Mouse (Mus musculus) cerebellum, adult (tissue): ENCODE results near the gene Rbm18.
"Not testable (repeated sequence)": the region's sequence is repeated elsewhere in the genome, so short reads cannot be mapped to it uniquely, and the experiment has no call there.

ENCODE experiments used
- ATAC-seq: cut with Nextera tagmentation; 2 replicates; pipeline ENCODE4 v1.9.2; 2017; ENCODE audit warnings: mild to moderate bottlenecking, moderate library complexity, mixed read lengths; ENCODE audit not compliant: insufficient number of reproducible peaks, low FRiP score, low TSS enrichment

Rbm18 gene

DNA sequence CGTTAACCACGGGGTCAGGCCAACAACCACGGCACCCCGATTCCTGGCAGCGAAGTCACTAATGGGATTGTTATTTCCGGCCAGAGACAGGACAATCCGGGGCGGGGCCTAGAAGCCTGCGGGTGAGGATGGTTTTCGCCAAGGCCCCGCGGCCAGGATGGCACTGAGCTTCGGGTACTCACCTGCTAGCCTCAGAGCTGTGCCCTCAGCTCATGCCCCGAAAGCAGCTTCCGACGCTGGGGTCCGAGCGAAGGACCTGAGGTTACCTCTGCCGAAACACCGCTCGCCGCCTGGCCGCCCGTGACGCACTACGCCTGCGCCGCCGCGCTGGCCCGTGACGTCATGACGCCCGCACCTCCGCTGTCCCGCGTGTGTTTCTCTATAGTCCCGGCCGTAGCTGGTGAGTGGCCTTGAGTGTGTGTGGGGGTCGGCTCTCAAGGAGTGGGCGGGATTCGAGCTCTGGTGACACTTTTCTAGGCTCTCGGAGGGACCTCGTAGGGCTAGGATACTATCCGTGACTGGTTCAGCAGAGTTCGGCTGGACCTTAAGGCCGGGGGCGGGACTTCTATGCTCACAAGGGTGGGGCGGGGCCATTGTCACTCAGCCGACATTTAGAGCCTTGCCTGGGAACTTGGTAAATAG, at the start of gene Rbm18, which contains the start of gene Mrrf:
TSS of gene Rbm18 (minus strand) at position 474 of the 642 bp plus-strand sequence.
TSS of gene Mrrf (plus strand) at position 90 of the 642 bp plus-strand sequence.
- peak; percentile 92 for ATAC-seq

DNA sequence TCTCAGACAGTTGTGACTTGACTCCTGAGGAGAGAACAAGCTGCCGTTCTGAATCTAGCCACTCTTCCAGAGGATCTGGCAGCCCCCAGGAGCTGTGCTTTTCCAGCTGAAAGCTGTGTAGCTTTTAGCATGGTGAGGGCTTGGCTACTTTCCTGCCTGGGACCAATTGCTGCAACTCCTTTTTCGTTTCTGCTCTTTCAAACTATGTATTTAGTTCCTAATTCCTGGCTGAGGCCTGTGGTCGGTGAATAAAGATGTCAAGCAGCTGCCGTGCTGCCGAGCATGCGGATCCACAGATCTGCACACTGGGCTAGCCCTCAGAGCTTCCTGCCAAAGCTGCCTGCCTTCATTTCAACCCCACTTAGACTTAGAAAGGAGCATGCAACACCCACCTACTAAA, 48.3 kb upstream of the Rbm18 start:
- ATAC-seq: no peak

DNA sequence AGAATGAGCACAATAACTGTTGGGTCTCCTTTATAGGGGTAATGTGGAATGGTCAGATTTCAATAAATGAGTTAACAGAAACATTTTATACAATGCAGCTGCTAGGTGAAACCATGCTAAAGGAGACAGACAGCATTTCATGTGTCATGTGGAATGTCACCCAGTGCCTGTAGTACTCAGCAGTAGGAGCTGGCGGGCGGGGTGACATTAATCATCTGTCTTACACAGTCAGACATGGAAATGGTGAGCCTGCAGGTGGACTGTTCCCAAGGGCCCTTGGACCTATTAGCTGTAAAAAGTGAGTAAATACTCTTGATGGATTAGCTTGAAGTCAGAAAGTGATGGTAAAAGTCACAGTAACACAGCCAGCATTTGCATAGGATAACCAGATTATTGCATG, 47.6 kb upstream of the Rbm18 start:
- ATAC-seq: no peak

DNA sequence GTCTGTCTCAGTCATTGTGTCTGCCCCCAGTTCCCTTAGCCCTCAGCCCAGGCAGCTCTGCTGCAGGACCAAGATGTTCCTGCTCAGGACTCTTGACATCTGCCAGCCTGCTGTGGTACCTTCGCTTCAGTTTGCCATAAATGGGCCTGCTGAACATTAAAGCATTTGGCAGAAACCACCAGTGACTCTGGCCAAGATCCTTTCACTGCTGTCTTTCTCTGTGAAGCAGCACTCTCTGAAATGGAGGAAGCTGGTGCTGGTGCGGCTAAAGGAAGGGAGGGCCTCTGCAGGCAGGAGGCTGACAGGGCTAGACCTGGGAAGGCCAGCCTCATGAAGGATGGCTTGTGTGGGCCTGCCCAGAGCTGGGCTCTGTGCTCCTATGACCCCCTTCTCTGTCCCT, 46.7 kb upstream of the Rbm18 start:
- no peak for ATAC-seq

DNA sequence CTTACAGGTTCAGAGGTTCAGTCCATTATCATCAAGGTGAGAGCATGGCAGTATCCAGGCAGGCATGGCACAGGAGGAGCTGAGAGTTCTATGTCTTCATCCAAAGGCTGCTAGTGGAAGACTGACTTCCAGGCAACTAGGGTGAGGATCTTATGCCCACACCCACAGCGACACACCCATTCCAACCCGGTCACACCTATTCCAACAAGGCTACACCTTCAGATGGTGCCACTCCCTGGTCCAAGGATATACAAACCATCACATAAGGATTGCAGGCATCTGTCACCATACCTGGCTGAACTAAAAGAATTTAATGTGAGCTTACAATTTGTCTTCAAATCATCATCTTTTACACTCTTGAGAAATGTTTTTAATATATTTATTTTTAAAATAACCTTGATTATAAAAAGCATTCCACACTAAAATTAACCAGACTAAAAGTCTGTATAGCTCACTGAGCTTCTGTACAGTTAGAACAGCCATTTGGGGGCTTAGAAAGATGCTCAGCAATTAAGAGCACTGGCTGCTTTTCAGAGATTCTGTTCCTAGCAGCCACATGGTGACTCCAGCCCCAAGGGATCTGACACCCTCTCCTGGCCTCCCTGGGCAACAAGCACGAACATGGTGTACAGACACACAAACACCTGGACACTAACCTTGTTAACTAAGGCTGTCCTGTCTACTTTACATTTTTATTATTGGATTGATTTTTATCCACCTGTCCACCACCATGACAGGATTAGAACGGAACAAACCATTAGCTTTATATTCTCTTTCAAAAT, 45.2 kb upstream of the Rbm18 start:
- ATAC-seq: not testable (repeated sequence)

DNA sequence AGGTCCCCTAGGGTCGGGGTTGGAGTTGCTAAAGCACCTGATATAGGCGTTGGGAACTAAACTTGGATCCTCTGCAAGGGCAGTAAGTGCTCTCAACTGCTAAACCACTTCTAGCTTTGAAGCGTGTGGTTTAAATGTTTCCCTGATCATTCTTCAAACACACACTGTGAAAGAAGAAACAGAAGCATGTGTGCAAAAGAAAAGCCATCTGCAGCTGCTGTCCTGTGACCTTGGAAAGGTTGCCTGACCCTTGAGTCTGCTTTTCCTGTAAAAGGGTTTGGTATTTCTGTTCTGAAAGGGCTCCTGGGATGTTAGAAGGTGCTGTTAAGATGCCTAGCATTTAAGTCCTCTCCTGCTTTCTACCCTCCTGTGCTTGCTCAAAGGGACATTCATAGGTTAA, 42.9 kb upstream of the Rbm18 start:
- ATAC-seq: no peak

DNA sequence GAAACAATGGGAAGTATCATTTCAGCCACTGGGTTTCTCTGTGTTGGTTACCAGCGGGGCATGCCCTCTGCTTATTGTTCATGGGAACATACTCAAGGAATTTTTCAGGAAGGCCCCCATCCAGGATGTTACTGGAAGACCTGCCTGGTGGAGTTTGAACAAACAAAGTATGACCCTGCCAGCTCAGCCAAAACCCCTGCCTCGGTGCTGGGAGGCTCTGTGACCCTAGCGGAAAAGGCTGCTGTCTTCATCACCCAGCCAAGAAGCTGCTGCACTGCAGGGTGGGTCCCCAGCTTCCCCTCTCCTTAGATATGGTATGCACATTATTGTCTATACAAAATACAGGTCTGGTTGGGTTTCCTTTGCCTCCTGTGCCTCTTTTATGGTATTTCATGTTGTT, 36.0 kb upstream of the Rbm18 start:
- no peak for ATAC-seq

DNA sequence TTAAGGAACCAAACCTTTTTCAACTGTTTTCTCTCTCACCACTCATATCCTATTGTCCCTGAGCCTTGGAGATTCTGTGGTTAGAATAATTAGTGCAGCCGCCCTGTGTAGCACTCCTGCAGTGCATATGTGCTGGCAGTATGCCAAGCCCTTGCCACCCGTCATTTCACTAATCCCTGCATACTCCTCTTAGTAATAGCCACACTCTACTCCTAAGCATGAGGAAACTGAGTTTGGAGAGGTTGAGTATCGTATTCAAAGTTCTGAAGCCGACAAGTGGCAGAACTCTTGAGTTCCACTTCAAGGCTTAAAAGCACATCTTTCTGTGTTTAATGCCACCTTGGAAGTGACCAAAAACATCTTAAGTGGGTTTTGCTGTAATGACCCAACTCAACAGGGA, 35.6 kb upstream of the Rbm18 start:
- ATAC-seq: no peak

DNA sequence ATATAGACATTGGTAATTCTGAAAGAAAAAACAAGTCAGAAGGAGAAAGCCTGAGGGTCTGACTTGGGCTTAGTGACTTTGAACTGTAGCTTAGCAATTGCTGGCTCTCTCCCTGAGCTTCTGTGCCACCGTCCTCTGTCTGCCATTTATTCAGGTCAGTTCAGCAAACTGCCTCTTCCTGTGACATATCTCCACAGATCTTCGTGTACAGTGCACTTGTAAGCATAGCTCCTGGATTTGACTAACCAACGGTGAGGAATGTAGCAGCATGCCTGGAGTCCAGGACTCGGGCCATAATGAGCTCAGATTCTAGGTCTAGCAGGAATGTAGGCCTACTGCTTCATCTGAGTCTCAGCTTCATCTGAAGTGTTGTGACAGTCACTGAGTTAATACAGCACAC, 32.6 kb upstream of the Rbm18 start:
- ATAC-seq: no peak

DNA sequence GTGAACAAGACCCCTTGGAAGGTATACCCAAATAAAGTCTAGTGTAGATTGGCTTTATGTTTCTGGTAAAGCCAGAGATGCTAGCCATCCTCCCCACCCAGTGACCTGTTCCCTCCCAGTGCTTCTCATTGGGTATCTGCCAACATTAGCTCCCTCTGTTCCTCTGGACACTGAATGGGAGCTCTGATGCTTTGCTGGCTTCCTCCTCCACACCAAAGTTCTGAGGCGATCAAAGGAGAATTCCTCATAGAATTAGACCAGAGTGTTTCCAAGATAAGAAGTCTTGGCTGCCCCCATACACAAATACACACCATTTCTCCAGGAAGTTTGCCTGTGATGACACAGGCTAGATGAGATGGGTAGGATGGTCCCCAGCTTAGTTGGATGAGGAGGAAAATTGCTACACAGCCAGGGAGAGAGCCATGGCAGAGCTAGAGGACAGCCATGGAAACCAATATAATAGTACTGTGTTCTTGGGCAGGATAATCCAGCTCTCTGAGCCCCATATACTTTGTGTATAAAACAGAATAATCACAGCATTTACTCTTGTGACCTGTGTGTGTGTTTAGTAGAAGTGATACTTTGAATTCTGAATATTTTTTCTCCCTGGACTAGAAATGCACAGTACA, 31.5 kb upstream of the Rbm18 start:
- ATAC-seq: no peak

DNA sequence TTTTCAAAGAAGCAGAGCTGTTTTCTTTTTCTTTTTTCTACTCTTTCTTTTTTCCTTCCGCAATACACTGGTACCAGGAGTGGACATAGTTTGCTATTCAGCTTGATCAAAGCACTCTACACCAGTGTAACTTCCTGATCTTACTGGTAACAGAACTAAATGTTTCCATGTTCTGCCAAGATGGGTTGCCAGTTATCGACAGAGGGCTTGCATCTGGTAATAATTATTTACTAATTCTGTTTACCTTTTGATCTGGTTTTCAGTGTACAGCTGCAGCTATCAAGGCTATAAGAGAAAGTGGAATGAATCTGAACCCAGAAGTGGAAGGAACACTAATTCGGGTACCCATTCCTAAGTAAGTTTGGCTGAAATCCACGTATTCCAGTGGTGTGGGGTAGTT, 22.8 kb upstream of the Rbm18 start:
- ATAC-seq: no peak

DNA sequence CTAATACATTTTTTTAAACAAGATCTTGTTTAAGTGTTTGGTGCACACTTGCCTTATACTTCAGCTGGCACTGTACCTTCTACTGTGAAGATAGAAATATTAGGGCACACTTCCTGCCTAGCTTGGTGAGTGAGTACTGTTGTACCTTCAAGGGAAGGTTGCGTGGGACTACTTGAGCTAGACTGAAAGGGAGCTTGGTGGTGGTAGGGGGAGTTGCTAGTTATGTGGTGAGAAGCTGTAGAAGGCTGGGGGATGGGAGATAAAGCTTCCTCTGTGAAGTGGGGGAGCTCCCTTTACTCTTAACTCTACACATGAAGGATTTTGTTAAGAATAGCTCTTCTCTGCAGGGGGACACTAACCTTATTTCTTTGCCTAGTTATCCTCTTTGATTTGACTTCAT, 20.9 kb upstream of the Rbm18 start:
- ATAC-seq: no peak

DNA sequence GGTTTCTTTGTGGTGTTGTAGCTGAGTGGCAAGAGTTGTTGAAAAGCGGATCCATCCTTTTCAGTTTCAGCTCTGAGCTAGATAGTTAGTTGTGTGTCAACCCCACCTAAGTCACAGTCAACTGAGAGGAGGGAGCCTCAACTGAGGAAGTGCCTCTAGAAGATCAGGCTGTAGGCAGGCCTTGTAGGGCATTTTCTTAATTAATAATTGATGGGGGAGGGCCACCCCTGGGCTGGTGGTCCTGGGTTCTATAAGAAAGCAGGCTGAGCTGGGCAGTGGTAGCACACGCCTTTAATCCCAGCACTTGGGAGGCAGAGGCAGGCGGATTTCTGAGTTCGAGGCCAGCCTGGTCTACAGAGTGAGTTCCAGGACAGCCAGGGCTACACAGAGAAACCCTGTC, 15.8 kb upstream of the Rbm18 start:
- ATAC-seq: not testable (repeated sequence)

DNA sequence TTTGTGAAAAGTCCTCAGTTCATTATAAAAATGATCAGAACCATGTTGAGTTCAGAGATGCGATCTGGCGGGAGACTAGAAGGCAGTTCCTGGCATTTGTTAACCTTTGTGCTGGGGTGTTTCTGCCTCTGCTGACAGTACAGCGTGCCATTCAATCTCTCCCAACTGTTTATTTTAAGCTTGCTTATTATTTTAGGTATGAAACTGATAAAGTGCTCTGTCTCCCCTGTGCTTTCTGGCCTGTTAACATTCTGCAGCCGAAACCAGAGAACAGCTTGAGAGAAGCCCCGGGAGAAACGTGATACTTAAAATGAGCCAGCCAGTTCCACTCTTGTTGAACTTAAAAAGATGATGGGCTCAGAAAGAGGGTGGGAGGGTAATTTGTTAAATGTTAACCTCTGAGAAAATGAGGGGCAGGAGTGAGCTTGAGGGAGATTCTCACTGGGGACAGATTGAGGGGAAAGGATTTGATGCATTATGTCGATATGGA, 12.3 kb upstream of the Rbm18 start:
- no peak for ATAC-seq

DNA sequence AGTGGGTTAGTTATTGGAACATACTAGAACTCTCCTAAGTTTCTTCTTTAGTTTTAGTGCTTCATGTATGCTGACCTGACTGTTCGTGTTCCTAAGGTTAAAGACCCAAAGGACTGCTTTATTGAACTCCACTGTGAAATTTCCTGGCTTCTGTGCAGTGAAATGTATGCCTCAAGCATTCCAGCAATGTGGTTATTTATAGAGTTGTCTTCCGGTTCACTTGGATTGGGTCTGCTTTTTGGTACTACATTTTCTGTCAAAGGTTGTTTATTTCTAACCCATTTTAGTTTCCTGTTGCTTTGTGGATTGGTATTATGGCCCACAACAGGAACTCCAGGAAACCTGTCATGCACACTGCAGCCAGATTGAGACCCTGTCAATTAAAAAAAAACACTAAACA, 2.5 kb upstream of the Rbm18 start:
- ATAC-seq: no peak

DNA sequence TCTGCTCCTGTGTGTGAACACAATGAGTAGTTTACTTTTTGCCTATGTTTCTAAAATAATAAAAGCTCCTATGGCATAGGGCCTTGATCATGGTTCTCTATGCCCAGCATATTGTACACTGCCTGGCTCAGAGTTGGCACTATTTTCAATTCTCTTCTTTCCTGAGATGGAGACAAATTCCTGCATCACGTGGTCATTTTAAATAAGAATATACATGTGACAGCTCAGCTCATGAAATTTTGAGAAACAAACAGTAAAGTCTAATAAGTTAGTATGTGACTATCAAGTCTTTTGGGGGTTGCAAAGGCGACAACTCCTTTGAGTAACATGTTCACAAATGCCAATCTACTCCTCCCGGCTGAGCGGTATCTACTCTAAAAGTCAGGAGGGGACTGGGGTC, 686 bp downstream of the Rbm18 start:
- no peak for ATAC-seq

DNA sequence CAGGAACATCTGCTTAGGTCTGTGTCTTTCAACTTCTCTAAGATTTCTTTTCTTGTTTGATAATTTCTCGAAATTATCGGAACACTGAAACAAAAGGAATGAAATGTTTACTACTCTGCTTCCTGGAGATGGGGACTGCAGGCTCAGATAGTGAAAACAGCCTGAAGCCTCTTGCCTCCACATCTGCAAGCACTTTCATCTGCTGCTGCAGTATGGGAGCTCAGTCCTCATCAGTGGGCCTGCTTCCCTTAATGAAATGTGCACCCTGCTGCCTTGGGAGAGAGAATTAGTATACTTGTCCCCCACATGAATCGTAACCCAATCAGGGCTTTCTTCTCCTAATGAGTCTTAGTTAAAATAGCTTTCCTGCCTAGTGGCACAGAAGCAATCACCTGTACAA, 7.5 kb downstream of the Rbm18 start:
- ATAC-seq: no peak

DNA sequence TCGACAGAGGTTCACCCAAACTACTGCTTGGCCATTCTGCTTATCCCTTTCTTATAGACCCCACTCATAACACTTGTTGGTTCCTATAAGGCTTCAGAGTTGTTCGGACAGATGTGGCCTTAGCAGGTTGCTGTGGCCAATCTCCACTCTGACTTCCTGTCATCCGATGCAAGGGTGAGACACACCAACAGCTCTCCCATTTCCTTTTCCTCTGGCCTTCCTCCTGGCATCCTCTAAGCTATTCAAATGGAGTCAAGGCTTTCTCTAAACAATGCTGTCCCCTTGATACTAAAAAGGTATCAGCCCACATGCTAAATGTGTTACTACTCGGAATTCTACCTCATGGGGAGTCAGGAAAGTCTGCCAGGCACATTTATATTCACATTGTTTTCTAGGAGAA, 8.6 kb downstream of the Rbm18 start:
- ATAC-seq: no peak

DNA sequence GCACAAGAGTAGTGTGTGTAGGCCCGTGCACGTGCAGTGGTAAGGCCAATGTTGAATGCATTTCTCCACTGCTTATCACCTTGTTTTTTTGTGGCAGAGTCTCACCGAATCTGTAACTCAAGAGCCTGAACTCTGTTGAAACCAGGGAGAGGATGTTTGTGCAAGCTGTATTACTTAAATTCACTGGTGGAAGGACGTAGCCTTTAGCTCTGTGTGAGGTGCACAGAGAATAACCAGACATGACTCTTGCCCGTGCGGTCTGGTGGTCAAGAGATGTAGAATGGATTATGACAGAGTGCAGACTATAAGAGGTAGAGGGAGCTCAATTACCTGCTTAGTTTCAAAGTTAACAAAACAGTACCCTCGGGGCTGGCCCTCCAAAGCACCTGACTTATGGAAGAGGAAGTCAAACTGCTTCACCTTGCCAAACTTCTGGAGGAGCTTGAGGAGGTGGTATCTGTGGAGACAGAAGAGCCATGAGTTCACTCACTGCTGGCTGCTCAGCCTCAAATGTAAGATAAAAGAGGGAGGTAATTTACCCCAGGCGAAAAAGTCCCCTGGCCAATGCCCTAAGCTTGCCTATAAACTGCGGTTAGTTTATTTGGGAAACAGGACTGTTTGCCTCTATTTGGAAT, 9.7 kb downstream of the Rbm18 start:
- no peak for ATAC-seq

DNA sequence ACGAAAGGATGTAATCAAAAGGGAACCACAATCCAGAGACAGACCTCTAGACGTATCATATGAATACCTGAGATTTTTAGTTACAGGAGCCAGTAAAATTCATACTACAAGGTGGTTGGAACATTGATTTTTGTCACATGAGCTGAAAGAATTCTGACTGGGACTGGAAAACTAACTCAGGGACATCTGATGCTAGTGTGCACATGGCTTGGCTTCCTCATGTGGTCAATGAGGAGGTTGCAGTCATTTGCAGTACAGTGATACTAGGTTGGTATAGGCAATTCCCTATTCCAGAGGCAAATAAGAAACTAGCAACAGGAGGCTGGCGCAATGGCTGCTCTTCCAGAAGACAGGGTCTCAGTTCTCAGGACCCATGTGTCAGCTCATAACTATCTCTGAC, 23.9 kb downstream of the Rbm18 start:
- no peak for ATAC-seq

DNA sequence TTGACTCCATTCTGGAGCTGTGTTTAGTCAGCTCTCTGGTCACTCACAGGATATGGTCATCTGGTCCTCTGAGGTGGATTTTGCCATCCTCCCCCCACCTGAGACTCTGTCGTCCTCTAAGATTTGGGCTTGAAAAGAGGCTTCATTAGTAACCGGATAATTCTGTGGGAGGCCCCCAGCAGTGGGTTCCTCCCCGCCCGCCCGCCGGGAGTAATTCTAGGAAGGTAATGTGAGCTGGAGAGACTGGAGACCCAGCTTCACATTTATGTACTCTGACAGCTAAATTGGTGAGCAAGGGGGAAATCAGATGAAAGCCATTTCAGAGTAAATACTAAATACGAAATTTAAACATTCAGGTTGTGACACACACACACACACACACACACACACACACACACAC, 28.0 kb downstream of the Rbm18 start:
- ATAC-seq: no peak
